Mouse (Mus musculus) megakaryocyte, adult 5-6 weeks (primary cell): ENCODE data around the gene Tacc3. TPM values are rescaled to one million over a fixed set of nuclear protein-coding genes. Genes with fewer than 3 reads are reported as not detected.

Source experiments
- ATAC-seq: 2 replicates; pipeline ENCODE4 v1.8.0; 2016; ENCODE audit warnings: mild to moderate bottlenecking, inconsistent platforms; ENCODE audit not compliant: poor library complexity, severe bottlenecking
- total RNA-seq, 2 experiments: library from RNA; stranded (forward) in 1 of 2; stranded (reverse) in 1 of 2; fragments of 153-499, 151-499 nt in 1 of 2; fragments of 221-1000, 200-1000 nt in 1 of 2; gene quantifications; 2 replicates each; pipeline versions ENCODE4 v1.2.3 to v1.2.4; 2015 to 2017

Gene Tacc3
- total RNA-seq (2015) (162 and 163 TPM in 2 replicates), total RNA-seq (2017) (165 and 193 TPM in 2 replicates)

DNA sequence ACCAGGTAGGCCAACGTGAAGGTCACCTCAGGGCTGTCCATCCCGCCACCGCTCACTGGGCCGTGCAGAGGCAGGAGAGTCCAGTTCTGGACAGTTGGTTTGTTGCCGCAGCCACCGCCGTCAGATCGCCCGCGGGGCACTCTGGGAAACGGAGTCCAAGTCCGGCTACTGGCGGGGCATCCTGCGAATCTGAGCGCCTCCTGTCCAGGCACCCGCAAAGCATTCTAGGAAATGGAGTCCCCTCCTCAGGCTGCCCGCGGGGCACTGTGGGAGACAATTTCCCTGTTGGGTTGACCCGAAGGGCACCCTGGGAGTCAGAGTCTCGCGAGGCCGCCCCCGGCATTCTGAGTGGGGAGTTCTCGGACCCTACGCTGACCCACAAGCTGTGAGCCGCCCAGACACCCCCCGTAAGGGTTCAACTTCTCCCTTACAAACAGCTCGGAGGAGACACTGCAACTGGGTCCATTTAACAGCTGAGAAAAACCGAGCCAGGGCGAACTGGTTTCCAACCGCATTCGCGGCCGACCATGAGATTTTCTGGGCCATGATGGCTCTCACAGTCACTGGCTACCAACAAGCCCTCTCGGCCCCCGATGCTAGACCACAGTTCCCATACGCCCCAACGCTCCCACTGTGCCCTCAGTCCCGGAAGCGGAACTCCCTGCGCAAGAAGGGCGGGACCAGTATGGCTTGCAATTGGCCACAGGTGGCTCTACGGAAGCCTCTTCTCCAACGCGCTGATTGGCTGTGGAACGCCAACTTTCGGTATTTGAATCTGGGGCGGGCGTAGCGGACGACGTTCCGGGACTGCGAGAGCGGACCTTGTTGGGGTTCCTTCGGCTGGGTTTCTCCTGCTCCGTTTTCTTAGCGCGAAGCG is at the start of gene Tacc3, which contains the start of gene Tmem129:
Gene Tacc3, plus strand, starts transcription at position 342 of the 877 bp plus-strand sequence.
Gene Tmem129, minus strand, starts transcription at position 630 of the 877 bp plus-strand sequence.
- peak; percentile 85 for ATAC-seq

DNA sequence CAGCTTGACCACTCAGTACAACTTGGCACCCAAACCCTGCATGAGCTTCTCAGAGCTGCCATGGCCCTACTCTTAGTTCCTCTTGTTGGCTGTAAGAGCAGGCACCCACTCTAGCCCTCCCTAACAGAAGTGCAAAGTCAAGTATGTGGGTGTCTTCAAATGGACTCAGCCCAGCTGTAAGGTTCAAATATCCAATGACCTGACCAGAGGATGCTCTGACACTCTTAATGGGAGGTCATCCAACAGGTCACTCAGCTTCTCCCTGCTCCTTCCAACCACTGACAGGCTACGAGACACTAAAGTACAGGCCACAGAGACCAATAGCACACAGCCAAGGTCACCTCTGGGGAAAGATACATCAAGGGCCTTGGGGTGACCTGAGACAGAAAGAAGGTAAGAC is 48.7 kb upstream of the Tacc3 start:
- ATAC-seq: no peak

- no peak for ATAC-seq
Measured at GRCm38 (mm10) chr5:33611795-33612194, 46.1 kb upstream of the Tacc3 start.

GRCm38 (mm10) chr5:33614391-33614790 is 43.5 kb upstream of the Tacc3 start:
- ATAC-seq: no peak

- no peak for ATAC-seq
Measured at GRCm38 (mm10) chr5:33622671-33623070, 35.3 kb upstream of the Tacc3 start.

- no peak for ATAC-seq
Measured at GRCm38 (mm10) chr5:33623766-33624165, 34.2 kb upstream of the Tacc3 start.

DNA sequence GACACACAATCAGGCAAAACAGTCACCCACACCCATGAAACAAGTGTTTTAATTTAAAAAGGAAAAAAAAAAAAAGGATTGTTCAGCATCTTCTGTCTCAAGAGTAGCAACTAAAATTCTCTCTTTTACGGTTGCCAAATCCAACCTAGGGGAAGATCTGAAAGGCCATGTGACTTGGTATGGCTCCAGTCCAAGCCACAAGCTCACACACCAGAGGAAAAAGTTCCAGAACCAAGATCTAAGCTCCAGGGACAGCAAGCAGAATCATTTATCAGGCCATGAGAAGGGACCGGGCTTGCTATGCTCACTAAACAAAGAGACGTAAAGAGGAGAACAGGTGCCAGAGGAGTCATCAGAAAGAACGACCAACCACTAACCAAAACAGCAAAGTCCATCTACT is 30.0 kb upstream of the Tacc3 start:
- ATAC-seq: no peak

GRCm38 (mm10) chr5:33628820-33629300 is 29.1 kb upstream of the Tacc3 start:
- ATAC-seq: peak; percentile 13

DNA sequence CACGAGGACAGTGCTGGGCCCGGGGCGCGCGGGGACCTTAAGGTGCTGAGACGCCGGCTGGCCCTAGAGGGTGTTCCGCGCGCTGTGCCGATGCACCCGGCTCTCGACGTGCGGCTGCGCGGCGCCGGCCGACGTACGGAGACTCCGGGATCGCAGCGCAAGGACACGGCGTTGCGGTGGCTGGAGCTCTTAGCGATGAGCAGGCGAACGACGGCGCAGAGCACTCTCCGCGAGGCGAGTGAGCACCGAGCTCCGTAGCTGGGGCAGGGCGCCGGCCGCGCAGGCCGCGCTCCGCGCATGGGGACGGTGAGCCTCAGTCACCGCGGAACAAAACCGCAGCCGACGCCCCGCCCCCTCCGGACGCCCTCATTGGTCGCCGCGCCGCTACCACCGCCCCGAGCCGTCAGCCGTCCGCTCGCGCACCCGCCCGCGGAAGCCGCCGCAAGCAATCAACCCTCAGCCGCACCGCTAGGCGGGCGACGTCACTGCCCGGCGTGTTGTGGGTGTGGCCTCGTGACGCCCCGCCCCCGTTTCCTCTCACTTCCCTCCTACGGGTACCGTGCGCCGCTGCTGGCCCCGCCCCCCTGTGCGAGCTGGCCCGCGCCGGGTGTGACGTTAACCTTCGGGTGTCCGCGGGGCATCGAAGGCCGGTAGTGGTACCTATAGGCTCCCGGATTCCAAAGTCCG is 28.5 kb upstream of the Tacc3 start, which contains the start of the genes Fam53a and Gm9903:
Gene Fam53a, minus strand, starts transcription at position 335 of the 687 bp plus-strand sequence.
Gene Gm9903, plus strand, starts transcription at position 625 of the 687 bp plus-strand sequence.
- ATAC-seq: peak; percentile 95

DNA sequence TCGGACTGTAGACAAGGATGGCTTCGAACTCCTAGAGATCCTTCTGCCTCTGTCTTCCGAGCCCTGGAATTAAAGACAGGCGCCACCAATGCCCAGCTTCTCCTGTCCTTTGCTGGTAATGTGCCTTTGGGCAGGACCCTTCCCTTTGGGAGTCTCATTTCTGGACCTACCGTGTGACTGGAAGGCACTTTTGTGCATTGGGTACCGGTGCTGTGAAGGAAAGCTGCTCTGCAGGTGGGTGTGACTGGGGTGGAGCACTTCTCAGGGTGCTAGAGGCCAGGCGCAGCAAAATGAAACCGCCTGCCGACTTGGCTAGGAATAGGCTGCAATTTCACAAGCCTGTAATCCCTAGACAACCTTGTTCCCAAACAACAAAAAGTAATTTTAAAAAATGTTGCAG is 27.9 kb upstream of the Tacc3 start:
- ATAC-seq: peak; percentile 6

DNA sequence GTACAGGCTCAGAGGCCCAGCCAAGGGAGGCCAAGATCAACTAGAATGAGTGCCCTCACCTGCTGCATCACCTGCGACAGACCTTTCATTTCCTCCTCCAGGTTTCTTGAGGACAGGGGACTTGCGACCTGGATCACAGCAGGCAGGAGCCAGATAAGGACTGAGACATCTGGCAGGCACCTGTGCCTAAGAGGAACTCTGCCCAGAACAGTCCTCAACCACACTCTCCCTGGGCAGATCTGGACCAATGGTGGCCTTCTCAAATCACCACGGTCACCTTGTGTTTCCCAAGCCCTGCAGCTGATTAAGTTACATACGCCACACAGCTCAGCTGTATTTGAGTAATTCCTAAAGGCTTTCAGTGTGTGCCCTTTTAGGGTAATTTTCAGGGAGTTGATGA is 27.3 kb upstream of the Tacc3 start:
- ATAC-seq: no peak

DNA sequence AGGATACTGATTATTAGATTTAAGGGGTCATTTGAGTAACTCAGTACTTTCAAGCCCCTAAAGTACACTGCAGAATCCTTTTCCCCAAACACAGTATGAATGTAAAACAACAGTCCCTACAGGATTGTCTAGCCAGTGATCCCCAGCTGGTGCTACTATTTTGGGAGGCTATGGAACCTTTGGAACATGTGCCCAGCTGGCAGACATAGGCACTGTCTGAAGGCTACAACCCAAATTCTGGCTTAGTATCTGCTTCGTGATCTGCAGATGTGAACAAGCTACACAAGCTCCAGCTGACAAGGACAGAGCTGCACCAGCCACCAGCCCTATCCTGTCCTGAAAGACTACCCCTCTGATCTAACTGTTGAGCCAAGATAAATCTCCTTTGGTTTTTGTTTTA is 25.4 kb upstream of the Tacc3 start:
- no peak for ATAC-seq

- no peak for ATAC-seq
Measured at GRCm38 (mm10) chr5:33635361-33635760, 22.6 kb upstream of the Tacc3 start.

GRCm38 (mm10) chr5:33637606-33638350 is 20.1 kb upstream of the Tacc3 start:
- no peak for ATAC-seq

DNA sequence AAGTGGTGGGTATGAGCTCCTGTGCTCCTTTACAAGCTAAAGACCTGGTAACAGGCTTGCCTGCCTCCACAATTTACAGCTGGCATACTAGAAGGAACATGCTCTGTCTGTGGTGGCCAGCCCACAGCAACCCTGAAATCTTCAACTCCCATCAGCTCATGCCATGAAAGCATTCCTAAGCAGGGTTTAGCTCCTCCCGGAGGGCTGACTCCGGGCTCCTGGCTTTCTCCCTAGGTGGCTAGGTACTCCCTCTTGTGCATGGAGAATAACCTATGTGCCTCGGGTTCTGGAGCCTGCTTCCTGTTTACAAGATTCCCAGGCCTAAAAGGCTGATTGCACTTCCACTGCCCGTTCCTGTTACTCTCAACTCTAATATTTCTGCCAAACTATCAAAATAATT is 19.1 kb upstream of the Tacc3 start:
- no peak for ATAC-seq

DNA sequence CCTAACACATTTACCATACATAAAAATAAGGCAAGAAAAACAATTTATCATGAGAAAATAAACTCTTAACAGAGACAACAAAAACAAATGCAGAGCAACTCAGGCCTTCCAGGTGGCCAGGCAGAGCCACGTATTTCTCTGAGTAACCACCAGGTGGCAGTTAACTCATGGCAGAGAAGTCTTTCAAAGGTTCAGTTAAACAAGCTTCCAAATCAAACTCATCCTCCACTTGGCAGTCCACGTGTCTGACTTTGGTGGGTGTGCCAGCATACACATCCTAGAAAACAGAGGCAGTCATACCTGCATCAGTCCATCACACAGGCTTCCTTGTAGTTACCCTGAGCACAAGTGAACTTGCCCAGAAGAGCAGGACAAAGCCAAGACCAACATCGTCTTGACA is 17.3 kb upstream of the Tacc3 start:
- ATAC-seq: peak; percentile 64

DNA sequence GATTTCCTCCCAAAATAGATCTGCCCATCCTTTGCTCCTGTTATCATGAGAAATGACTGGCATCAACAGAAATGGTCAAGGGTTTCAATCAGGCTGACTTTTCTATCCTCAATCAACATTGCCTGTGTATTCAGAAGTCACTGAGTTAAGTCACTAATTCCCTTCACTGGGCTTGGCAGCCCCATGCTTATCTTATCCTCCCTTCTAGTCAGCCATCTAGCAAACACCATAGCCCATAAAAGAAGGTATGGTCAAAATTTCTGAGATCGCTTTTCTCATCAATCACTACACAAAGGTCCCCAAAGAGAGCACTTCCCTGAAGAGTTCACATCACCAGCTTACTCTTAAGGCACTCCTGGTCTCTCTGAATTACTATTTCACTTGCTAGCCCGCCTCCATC is 6.9 kb upstream of the Tacc3 start:
- no peak for ATAC-seq

- ATAC-seq: no peak
Measured at GRCm38 (mm10) chr5:33651541-33651920, 6.4 kb upstream of the Tacc3 start.

- peak; percentile 87 for ATAC-seq
Measured at GRCm38 (mm10) chr5:33651921-33652782, 5.8 kb upstream of the Tacc3 start, which contains the start of gene Slbp. TSS of gene Slbp (minus strand) at chr5:33652574.

DNA sequence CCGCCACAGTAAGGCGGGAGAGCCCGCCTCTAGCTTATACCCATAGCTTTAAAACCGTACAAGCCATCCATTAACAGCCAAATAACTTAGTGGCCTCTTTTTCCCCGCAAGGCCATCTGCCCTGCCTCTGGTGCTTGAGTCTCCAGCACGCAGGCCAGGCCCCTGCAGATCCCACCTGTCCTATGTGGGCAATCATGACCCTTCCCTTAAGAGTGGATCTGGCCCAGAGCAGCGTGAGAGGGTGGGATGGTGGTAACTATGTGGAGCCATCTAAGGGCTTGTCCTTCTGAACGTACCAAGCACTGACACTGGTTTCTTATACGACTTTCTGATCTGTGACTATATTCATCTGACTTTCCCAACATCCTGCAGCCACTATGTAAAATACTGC is 5.2 kb upstream of the Tacc3 start:
- ATAC-seq: no peak
